In genomic region chr16:95860810-95861209, GRCm38 (mm10) we compare ENCODE assay signal across 11 mouse cellular contexts.
A peak's percentile ranks its signal among the peaks of the same experiment; 100 is the strongest.
DNase-seq lines count a peak whose midpoint lies in the region; ATAC-seq and TF ChIP-seq lines count a peak whose summit lies in the region.
"Had no signal": no experiment of that assay in that cellular context is flagged by ENCODE, and none has a peak within 500 bp of the region (broad histone marks: within the 10 kb centered on the region; RNA-seq: fewer than 3 reads in every experiment).

No protein-coding gene starts in this region.

- TF ChIP-seq EP300 in liver, postnatal 0 days (IDR thresholded peaks at IDR 0.05; ENCODE audit: low read depth): no peak

- no peak overlapping the region for H3K9ac ChIP-seq in liver, postnatal 0 days (replicated peaks)

- H3K36me3 ChIP-seq in liver, postnatal 0 days (replicated peaks; ENCODE audit: insufficient read depth, low read length): no peaks in the 10 kb centered on the region

- no peaks in the 10 kb centered on the region for H3K9me3 ChIP-seq in liver, postnatal 0 days (ENCODE audit: low read length)

- peaks cover 10% of the 10 kb centered on the region for H3K4me1 ChIP-seq in liver, postnatal 0 days (ENCODE audit: insufficient read depth)

- no peaks in the 10 kb centered on the region for H3K27me3 ChIP-seq in liver, postnatal 0 days (ENCODE audit: insufficient read depth, low read length)
- H3K27me3 ChIP-seq: Patski had no signal

- ATAC-seq in liver, postnatal 0 days: peak; percentile 8; the same call in 1 of the 2 replicates
- ATAC-seq: hindbrain, postnatal 0 days; Patski had no signal

- peak overlapping the region; percentile 49 for H3K27ac ChIP-seq in liver, postnatal 0 days (ENCODE audit: low read depth)
- H3K27ac ChIP-seq: hindbrain, postnatal 0 days had no signal

- no peak for TF ChIP-seq CTCF in liver, postnatal 0 days (IDR thresholded peaks at IDR 0.05; ENCODE audit: low read depth)

- no peak overlapping the region for H3K4me2 ChIP-seq in liver, postnatal 0 days (ENCODE audit: low read depth, low read length)

- 40% methylated on average over 9 of the region's 9 CpGs for WGBS in liver, postnatal 0 days (ENCODE audit: insufficient replicate concordance)

- no peak overlapping the region for H3K4me3 ChIP-seq in liver, postnatal 0 days (ENCODE audit: low read depth, low read length)

- DNase-seq in kidney, postnatal 10 days: peak; percentile 16
- DNase-seq in kidney, postnatal 25 days: no peak
- DNase-seq in CD4-positive helper T cell, adult 2 months (ENCODE audit: low read depth, low spot score): peak; percentile 83
- peak; percentile 50 to 68 for DNase-seq in CD8-positive naive resting alpha-beta T cell, adult 2 months (ENCODE audit: low read depth in 2 of 2, low spot score in 2 of 2)
- DNase-seq in liver, postnatal 0 days: no peak
- no peak for DNase-seq in frontal cortex, postnatal 25 days (ENCODE audit: low spot score in 2 of 2)
- no peak for DNase-seq in frontal cortex, postnatal 36 days (ENCODE audit: low spot score in 2 of 2)
- DNase-seq: cerebellum, adult 9-11 months; right cerebral cortex, postnatal 14 days had no signal

Comparison
In these comparisons a context has a peak if more than half of its experiments do, and no peak if none do; other contexts are left out.
1. DNase-seq: peak in kidney, postnatal 10 days (single experiment), CD4-positive helper T cell, adult 2 months (single experiment) and CD8-positive naive resting alpha-beta T cell, adult 2 months (2 of 2); none in kidney, postnatal 25 days (0 of 2), liver, postnatal 0 days (single experiment), frontal cortex, postnatal 25 days (0 of 2) and frontal cortex, postnatal 36 days (0 of 2).